Mouse (Mus musculus): ENCODE results near the gene Rp9.

Gene Rp9

DNA sequence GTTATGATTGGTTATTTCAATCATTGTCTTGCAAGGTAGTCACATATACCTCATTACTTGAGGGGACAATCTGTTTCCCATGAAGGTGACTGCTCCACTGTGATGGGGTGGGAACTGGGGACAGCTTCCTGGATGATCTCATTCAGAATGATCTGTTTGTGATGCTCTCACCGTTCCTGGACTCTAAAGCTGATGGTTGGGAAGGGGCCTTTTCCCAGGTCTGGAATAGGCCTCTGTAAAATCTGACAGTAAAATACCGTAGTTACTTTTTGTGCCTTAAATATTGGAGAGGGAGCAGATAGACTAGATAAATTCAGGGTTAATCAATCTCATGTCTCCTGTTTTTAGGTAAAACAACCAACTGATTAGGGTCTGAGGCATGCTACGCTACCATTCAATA is at the start of gene Rp9:
Gene Rp9, minus strand, starts transcription at position 101 of the 400 bp plus-strand sequence.
- no peak for DNase-seq

DNA sequence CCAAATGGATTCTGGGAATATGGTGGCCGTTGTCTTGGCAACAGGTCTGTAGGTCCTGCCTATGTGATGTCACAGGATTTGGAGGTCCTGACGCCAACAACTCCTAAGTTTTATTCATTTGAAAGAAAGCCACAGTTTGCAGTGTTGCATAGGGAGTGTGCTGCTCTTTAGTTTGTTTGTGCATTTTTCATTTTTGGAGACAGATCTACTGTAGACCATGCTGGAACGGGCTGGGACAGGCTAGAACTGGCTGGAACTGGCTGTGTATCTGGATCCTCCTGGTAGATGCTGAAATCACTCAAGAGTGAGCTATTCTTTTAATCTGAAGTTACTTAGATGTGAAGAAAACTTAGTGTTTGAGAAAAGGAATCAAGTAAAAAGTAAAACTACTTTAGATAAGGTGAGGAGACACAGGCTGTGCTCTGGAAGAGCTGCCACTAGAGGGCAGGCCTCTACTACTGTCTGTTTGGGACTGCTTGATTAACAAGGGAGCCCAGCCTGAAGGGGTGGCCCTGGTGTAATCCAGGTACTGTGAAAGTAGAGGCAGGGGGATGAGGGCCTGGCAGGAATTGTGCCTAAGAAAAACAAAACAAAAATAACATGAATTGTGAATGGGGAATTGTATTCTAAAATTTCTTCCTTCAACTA is 49.0 kb upstream of the Rp9 start:
- peak; percentile 57 to 59 for DNase-seq

DNA sequence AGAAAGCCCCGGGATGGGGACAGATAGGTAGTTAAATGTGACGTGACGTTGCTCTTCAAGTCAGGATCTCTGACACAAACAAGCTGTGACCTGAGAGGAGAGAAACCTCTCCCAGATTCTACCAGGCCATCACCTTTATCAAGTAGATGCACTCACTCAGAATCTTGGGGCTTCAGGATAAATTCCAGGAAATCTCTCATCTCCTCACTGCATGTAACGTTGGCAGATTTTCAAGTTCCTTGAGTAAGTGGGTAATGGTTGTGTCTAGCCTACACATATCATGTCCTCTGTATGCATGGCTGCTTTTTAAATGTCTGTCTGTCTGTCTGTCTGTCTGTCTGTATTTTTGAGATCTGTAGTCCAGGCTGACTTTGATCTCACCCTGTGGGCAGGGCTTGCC is 45.5 kb upstream of the Rp9 start:
- DNase-seq, result no peak

GRCm38 (mm10) chr9:22505574-22505973 is 36.0 kb upstream of the Rp9 start:
- DNase-seq, result no peak

DNA sequence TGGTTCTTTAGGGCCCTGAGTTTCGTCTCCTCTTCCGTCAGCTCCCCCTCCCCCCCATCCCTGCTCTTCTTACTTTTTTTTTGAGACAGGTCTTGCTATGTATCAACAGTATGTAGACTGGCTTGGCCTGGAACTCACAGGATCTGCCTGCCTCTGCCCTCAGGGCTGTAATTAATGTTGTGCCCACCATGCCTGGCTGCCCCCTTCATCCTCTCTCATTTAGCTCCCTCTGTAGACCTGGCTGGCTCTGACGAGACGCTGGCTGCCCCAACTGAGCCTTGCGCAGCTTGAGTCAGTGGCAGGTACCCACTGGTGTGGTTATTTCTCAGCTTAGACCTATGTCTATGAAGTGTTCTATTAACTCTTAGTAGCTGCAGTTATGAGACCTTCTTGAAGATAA is 34.0 kb upstream of the Rp9 start:
- DNase-seq, result no peak

DNA sequence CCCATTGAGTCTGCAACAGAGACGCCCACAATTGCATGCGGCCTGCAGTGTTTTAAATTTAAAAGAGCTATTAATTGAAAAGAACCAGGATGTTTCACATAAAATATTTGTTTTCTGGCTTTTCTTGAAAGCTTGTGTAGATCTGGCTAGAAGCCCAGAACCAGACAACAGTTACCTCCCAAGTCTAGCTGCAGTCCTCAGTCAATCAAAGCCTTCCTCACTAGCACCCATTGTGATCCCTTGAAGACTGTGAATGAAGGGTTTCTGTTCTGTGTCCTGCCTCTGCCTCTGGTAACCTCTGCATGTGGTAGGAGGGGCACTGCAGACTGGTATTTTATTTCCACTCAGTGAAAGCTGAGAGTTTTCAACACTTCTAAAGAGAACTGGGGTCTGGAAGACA is 33.4 kb upstream of the Rp9 start:
- no peak for DNase-seq

GRCm38 (mm10) chr9:22497021-22497767 is 27.7 kb upstream of the Rp9 start:
- DNase-seq, result no peak

GRCm38 (mm10) chr9:22495133-22495532 is 25.6 kb upstream of the Rp9 start:
- peak in 1 of 2 experiments; percentile 6 for DNase-seq

GRCm38 (mm10) chr9:22494203-22494807 is 24.8 kb upstream of the Rp9 start:
- peak in 1 of 2 experiments; percentile 19 for DNase-seq

- no peak for DNase-seq
These were observed 19.4 kb upstream of the Rp9 start for GRCm38 (mm10) chr9:22488963-22489362.

DNA sequence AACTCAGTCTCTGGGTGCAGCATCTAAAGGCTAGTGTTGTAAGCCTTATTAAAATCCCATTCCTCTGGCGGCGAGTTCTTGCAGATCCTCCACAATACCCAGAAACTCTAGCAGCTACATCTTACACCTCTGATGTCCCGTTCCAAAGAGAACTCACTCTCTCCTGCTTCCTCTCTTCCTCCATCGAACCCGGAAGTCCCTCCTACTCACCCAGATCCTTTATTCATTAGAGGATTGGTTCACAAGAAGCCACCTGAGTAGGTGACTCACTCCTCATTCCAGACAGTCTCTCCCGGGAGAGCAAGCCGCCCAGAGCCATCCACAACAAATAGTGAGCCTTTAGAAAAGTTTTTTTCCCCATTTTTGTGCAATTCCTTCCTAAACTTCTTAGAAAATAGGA is 16.7 kb upstream of the Rp9 start:
- no peak for DNase-seq

DNA sequence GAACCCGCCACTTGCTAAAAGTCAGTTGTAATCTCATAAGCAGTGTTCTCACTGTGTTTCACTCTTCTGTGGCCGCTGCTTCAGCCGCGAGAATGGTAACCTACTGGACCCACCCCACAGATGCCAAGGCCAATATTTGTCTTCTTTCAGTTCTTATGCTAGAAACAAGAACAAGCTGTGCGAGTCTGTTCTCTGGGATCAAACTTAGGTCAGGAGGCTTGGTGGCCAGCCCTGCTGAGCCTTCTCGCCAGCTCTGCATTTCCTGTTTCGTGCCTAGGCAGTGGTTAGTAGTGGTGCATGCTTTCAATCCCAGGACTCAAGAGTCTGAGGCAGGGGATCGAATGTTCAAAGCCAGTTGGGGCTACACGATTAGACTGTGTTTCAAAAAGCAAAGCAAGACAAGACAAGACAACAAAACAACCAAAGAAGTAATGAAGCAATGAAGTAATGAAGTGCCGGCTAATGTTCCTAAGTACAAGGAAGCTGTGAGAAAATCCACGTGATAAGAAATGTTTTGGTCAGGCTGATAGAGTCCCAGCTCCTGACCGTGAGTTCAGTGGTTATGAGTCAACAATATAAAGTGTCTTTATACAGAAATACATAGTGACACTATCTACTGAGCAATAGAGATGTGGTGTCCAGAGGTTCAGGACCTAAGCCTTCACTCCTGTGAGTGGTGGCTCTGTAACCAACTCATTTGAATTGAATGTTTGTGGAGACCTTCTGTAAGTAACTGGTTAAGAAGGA is 15.2 kb upstream of the Rp9 start:
- DNase-seq, result no peak

GRCm38 (mm10) chr9:22483866-22484561 is 14.5 kb upstream of the Rp9 start:
- no peak for DNase-seq

- DNase-seq, result no peak
These were observed 9.4 kb upstream of the Rp9 start for GRCm38 (mm10) chr9:22478946-22479345.

- DNase-seq, result peak in 1 of 2 experiments; percentile 12
These were observed 6.7 kb upstream of the Rp9 start for GRCm38 (mm10) chr9:22476265-22476664.

DNA sequence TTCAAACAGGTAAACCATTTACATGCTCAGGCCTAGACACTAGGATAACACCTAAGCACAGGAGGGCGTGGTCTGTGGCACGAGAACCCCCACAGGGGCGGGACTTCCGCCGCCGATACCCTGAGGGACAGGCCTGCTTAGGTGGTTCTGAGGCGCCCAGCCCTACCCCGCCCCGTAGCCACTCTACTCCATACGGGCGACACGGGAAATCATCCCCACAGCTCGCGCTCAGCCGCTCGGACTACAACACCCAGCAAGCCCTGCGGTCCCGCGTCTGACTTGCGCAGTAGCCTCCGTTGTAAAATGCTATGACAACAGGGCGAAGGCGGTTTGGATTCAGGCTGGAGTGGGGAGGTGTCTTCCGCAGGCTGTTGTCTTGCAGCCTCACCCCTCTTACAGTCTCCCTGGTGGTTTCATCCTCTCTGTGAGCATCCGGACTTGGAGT is 5.9 kb upstream of the Rp9 start, which contains the start of gene Bbs9:
Gene Bbs9, plus strand, starts transcription at position 292 of the 445 bp plus-strand sequence.
- peak; percentile 93 to 97 for DNase-seq

GRCm38 (mm10) chr9:22468899-22469259 is 664 bp downstream of the Rp9 start:
- no peak for DNase-seq

DNA sequence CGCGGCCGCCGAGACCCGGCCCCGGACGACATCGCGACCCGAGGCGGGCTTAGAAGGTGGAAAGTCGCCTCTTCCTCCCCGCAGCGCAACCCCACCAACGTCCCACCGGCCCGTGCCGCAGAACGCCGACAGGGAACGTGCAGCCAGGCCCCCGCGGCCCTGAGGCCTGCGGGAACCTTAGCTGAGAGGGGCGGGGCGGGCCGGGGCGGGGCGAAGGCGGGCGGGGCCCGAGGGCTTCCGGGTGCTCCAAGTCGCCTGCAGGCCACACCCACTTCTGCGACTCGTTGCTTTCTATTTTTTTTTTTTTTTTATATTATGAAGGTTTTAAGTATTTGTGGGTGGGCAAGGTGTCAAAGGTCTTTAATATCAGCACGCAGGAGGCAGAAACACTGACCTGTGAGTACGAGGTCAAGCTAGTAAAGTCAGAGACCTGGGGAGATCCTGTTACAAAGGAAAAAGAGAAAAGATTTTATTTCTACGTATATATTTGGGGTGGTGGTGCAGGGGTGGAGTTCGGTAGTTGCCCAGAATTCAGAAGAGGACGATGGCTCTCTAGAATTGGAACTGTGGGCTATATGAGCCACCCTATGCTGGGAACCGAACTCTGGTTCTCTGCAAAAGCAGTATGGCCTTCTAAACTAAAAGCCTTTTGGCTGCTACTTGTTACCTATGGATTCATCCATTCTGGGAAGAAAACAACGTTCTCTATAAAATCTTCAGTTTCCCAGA is 1.2 kb downstream of the Rp9 start:
- peak; percentile 80 to 87 for DNase-seq

GRCm38 (mm10) chr9:22467371-22468169 is 2.0 kb downstream of the Rp9 start:
- DNase-seq, result peak; percentile 38 to 68

GRCm38 (mm10) chr9:22466212-22466611 is 3.3 kb downstream of the Rp9 start:
- DNase-seq, result no peak

GRCm38 (mm10) chr9:22461946-22462345 is 7.6 kb downstream of the Rp9 start:
- DNase-seq, result no peak

All from kidney, postnatal 25 days (tissue).